Mouse (Mus musculus): ENCODE measurements around the gene Tmem63c.

The Tmem63c gene

GRCm38 (mm10) chr12:87000151-87000839, 20.8 kb upstream of the Tmem63c start:
- in situ Hi-C loops (cut with MboI; ENCODE audit: low sequenced_read_pairs): no loop called here

- in situ Hi-C loops (cut with MboI; ENCODE audit: low sequenced_read_pairs): no loop called here
Measured at GRCm38 (mm10) chr12:87000840-87001176, 20.3 kb upstream of the Tmem63c start.

GRCm38 (mm10) chr12:87002209-87002608, 18.9 kb upstream of the Tmem63c start:
- in situ Hi-C loops (cut with MboI; ENCODE audit: low sequenced_read_pairs): no loop called here

GRCm38 (mm10) chr12:87002815-87003214, 18.3 kb upstream of the Tmem63c start:
- in situ Hi-C loops (cut with MboI; ENCODE audit: low sequenced_read_pairs): no loop called here

- in situ Hi-C loops (cut with MboI; ENCODE audit: low sequenced_read_pairs): no loop called here
Measured at GRCm38 (mm10) chr12:87003606-87004005, 17.5 kb upstream of the Tmem63c start.

GRCm38 (mm10) chr12:87004596-87004995, 16.5 kb upstream of the Tmem63c start:
- in situ Hi-C loops (cut with MboI; ENCODE audit: low sequenced_read_pairs): no loop called here

- in situ Hi-C loops (cut with MboI; ENCODE audit: low sequenced_read_pairs): no loop called here
Measured at GRCm38 (mm10) chr12:87017041-87017440, 4.1 kb upstream of the Tmem63c start.

- in situ Hi-C loops (cut with MboI; ENCODE audit: low sequenced_read_pairs): no loop called here
Measured at GRCm38 (mm10) chr12:87018756-87019155, 2.4 kb upstream of the Tmem63c start.

- in situ Hi-C loops (cut with MboI; ENCODE audit: low sequenced_read_pairs): no loop called here
Measured at GRCm38 (mm10) chr12:87022006-87022405, 866 bp downstream of the Tmem63c start.

GRCm38 (mm10) chr12:87023456-87023855, 2.3 kb downstream of the Tmem63c start:
- in situ Hi-C loops (cut with MboI; ENCODE audit: low sequenced_read_pairs): no loop called here

- in situ Hi-C loops (cut with MboI; ENCODE audit: low sequenced_read_pairs): no loop called here
Measured at GRCm38 (mm10) chr12:87026109-87026870, 5.2 kb downstream of the Tmem63c start.

GRCm38 (mm10) chr12:87026871-87027240, 5.7 kb downstream of the Tmem63c start:
- in situ Hi-C loops (cut with MboI; ENCODE audit: low sequenced_read_pairs): no loop called here

- in situ Hi-C loops (cut with MboI; ENCODE audit: low sequenced_read_pairs): no loop called here
Measured at GRCm38 (mm10) chr12:87027391-87027790, 6.3 kb downstream of the Tmem63c start.

GRCm38 (mm10) chr12:87028068-87028467, 6.9 kb downstream of the Tmem63c start:
- in situ Hi-C loops (cut with MboI; ENCODE audit: low sequenced_read_pairs): no loop called here

GRCm38 (mm10) chr12:87029251-87029976, 8.3 kb downstream of the Tmem63c start:
- in situ Hi-C loops (cut with MboI; ENCODE audit: low sequenced_read_pairs): no loop called here

GRCm38 (mm10) chr12:87031163-87031763, 10.1 kb downstream of the Tmem63c start:
- in situ Hi-C loops (cut with MboI; ENCODE audit: low sequenced_read_pairs): no loop called here

GRCm38 (mm10) chr12:87036631-87037030, 15.5 kb downstream of the Tmem63c start:
- in situ Hi-C loops (cut with MboI; ENCODE audit: low sequenced_read_pairs): no loop called here

GRCm38 (mm10) chr12:87040166-87040565, 19.0 kb downstream of the Tmem63c start:
- in situ Hi-C loops (cut with MboI; ENCODE audit: low sequenced_read_pairs): no loop called here

- in situ Hi-C loops (cut with MboI; ENCODE audit: low sequenced_read_pairs): no loop called here
Measured at GRCm38 (mm10) chr12:87040857-87041256, 19.7 kb downstream of the Tmem63c start.

GRCm38 (mm10) chr12:87042456-87042855, 21.3 kb downstream of the Tmem63c start:
- in situ Hi-C loops (cut with MboI; ENCODE audit: low sequenced_read_pairs): no loop called here

- in situ Hi-C loops (cut with MboI; ENCODE audit: low sequenced_read_pairs): no loop called here
Measured at GRCm38 (mm10) chr12:87043221-87043620, 22.1 kb downstream of the Tmem63c start.
